14 mouse cellular contexts compared by ENCODE assay signal in the genomic region with DNA sequence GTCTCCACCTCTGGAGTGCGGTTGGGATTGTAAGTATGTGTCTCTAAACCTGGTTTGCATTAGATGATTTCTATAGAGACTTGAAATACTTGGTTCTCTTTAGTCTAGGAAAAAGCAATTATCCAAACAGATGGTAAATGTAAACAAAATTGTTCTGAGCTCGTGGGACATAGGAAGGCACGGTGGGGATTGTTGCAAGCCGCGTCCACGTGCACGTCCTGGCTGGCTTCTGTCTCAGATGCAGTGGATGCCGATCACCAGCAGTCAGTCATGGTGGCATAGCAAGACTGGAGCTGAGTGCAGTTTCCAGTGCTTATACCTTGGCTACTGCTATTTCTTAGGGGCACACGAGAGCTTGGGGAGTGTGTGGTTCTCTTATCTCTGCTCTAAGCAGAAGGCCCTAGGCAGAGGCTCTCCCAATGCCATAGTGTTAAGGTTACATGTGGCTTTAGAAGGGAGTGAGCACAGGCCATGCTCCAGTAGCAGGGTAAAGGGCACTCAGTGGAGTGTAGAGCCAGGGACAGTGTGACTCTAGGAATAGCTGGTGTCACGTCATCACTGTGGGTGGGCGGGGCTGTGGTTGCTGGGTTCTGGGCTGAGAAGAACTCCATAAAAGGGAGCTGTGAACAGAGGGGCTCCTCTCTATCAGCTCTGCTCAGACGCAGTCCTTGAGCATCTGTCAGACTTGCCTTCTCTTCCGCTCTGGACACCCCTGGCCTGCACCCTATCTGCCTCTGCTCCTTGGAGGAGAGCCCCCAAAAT. TPM values are rescaled to one million over a fixed set of nuclear protein-coding genes. Genes with fewer than 3 reads are reported as not detected.
DNase-seq lines count a peak whose midpoint lies in the region; ATAC-seq lines count a peak whose summit lies in the region.
"Had no signal": no experiment of that assay in that cellular context is flagged by ENCODE, and none has a peak within 500 bp of the region (broad histone marks: within the 10 kb centered on the region; RNA-seq: fewer than 3 reads in every experiment).

No protein-coding gene starts in this region.

- no peak overlapping the region for H3K4me3 ChIP-seq in kidney, embryonic 15.5 days (replicated peaks)
- no peak overlapping the region for H3K4me3 ChIP-seq in forebrain, embryonic 16.5 days (replicated peaks; ENCODE audit: low read length)

- no peaks in the 10 kb centered on the region for H3K36me3 ChIP-seq in kidney, embryonic 15.5 days
- no peaks in the 10 kb centered on the region for H3K36me3 ChIP-seq in forebrain, embryonic 16.5 days (ENCODE audit: control insufficient read depth, insufficient read depth)

- WGBS in kidney, embryonic 15.5 days = 81% methylated on average over 13 of the region's 13 CpGs
- 90% methylated on average over 13 of the region's 13 CpGs for WGBS in forebrain, embryonic 16.5 days

- ATAC-seq in kidney, embryonic 15.5 days (replicated peaks; ENCODE audit: low FRiP score) = peak; percentile 85
- ATAC-seq in common myeloid progenitor, adult 5-6 weeks (replicated peaks; ENCODE audit: low read depth, poor library complexity, severe bottlenecking) = peak; percentile 68
- ATAC-seq in forebrain, embryonic 16.5 days = no peak
- ATAC-seq: CD4-positive, CD25-positive, alpha-beta regulatory T cell, adult 4 months had no signal

- H3K9ac ChIP-seq in kidney, embryonic 15.5 days = no peak overlapping the region
- H3K9ac ChIP-seq in forebrain, embryonic 16.5 days (replicated peaks; ENCODE audit: low read depth, low read length) = no peak overlapping the region

- H3K9me3 ChIP-seq in kidney, embryonic 15.5 days (replicated peaks) = no peaks in the 10 kb centered on the region
- H3K9me3 ChIP-seq in forebrain, embryonic 16.5 days (ENCODE audit: control insufficient read depth, low read length) = no peaks in the 10 kb centered on the region

- DNase-seq in kidney, postnatal 25 days = no peak
- peak; percentile 77 for DNase-seq in heart, postnatal 4 days
- peak; percentile 34 for DNase-seq in lung, postnatal 36 days
- no peak for DNase-seq in frontal cortex, postnatal 10 days (ENCODE audit: low spot score in 2 of 2)
- DNase-seq: cerebellum, adult 9-11 months; thymus, adult 18-20 months had no signal

- no peak overlapping the region for H3K4me2 ChIP-seq in kidney, embryonic 15.5 days
- no peak overlapping the region for H3K4me2 ChIP-seq in forebrain, embryonic 16.5 days (ENCODE audit: low read length)

- H3K4me1 ChIP-seq in kidney, embryonic 15.5 days = peaks cover 6% of the 10 kb centered on the region
- H3K4me1 ChIP-seq in forebrain, embryonic 16.5 days (replicated peaks; ENCODE audit: control insufficient read depth, insufficient read depth, low read length) = no peaks in the 10 kb centered on the region

- no peaks in the 10 kb centered on the region for H3K27me3 ChIP-seq in kidney, embryonic 15.5 days
- 0 out of 2 replicates have a peak, but pooled peaks cover 5% of the 10 kb centered on the region for H3K27me3 ChIP-seq in forebrain, embryonic 16.5 days (replicated peaks; ENCODE audit: control insufficient read depth, insufficient read depth, low read length)

- H3K27ac ChIP-seq in kidney, embryonic 15.5 days = no peak overlapping the region
- no peak overlapping the region for H3K27ac ChIP-seq in forebrain, embryonic 16.5 days (ENCODE audit: low read length)
- H3K27ac ChIP-seq: macrophage had no signal

RNA-seq across cellular contexts. Expression of a gene that starts 8.6 kb away (rescaled TPM):
- 1.7 and 1.8 TPM in 2 replicates for polyA plus RNA-seq in kidney, embryonic 15.5 days (2015; fragmentation: Nextera tagmentation; extraction: Ambion mirVana)
- 4.2 and 5.3 TPM in 2 replicates for total RNA-seq in common myeloid progenitor, adult 5-6 weeks (2017)
- 10 to 100 TPM; 41.6 to 43.6 TPM for total RNA-seq in heart, postnatal 4 days (2021)
- polyA plus RNA-seq in forebrain, embryonic 16.5 days (2015; fragmentation: Nextera tagmentation; extraction: Ambion mirVana) = 0.68 and 0.73 TPM in 2 replicates
- polyA plus RNA-seq: CD4-positive, CD25-positive, alpha-beta regulatory T cell, adult 4 months had no signal

RNA-seq across cellular contexts. Expression of a gene that starts 36.7 kb away (rescaled TPM):
- polyA plus RNA-seq in kidney, embryonic 15.5 days (2015; fragmentation: Nextera tagmentation; extraction: Ambion mirVana) = 9.0 and 9.8 TPM in 2 replicates
- 0.82 TPM in 1 of 2 replicates, not detected in the other for total RNA-seq in common myeloid progenitor, adult 5-6 weeks (2017)
- not detected for total RNA-seq in heart, postnatal 4 days (2021)
- not detected in 2 replicates for polyA plus RNA-seq in forebrain, embryonic 16.5 days (2015; fragmentation: Nextera tagmentation; extraction: Ambion mirVana)
- total RNA-seq: hematopoietic stem cell, adult 5-6 weeks; left cerebral cortex, adult 18-20 months had no signal
- polyA plus RNA-seq: CD4-positive, CD25-positive, alpha-beta regulatory T cell, adult 4 months; embryonic facial prominence, embryonic 14.5 days; macrophage had no signal

Comparison
In these comparisons a context has a peak if more than half of its experiments do, and no peak if none do; other contexts are left out.
1. DNase-seq: peak in heart, postnatal 4 days (single experiment) and lung, postnatal 36 days (single experiment); none in kidney, postnatal 25 days (0 of 2) and frontal cortex, postnatal 10 days (0 of 2).